Mouse (Mus musculus) myocyte (in vitro differentiated cells): ENCODE measurements around the gene Flcn.

ENCODE experiments used
- E2F4 ChIP-seq: IDR thresholded peaks from one replicate; pipeline ENCODE4 v1.6.1; 2011; ENCODE audit warnings: mild to moderate bottlenecking, control low read depth, moderate library complexity; ENCODE audit not compliant: insufficient read depth
- POLR2A ChIP-seq: IDR thresholded peaks from one replicate; pipeline ENCODE4 v1.6.1; 2011; ENCODE audit warnings: low read depth, mild to moderate bottlenecking, control low read depth, moderate library complexity; ENCODE audit not compliant: insufficient read length
- POLR2AphosphoS2 ChIP-seq: IDR thresholded peaks from one replicate; pipeline ENCODE4 v1.6.1; 2011; ENCODE audit warnings: low read depth, control low read depth; ENCODE audit not compliant: insufficient read length
- USF1 ChIP-seq: IDR thresholded peaks from one replicate; pipeline ENCODE4 v1.6.1; 2011; ENCODE audit warnings: low read depth, mild to moderate bottlenecking, control low read depth, moderate library complexity

DNA sequence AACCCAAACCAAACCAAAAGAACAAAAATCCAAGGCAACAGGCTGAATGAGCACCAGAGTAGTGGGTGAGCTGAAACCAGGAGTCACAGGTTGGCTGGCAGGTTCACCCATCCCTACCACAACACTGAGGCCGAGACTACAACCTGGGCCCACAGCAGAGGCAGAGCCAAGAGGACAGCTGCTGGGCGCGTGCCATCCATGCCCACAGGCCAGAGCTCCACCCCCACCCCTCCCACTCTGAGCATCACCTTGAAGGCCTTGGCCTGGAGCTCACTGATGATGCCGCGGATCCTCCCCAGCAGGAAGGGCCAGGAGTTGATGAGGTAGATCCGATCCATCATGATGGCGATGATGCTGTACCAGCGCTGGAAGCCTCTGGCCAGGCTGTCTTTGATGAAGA, 7.9 kb downstream of the Flcn start:
- TF ChIP-seq USF1: no peak
- TF ChIP-seq POLR2AphosphoS2: no peak
- TF ChIP-seq POLR2A: no peak
- no peak for TF ChIP-seq E2F4
